Mouse (Mus musculus) lung, adult 2 months (tissue): ENCODE measurements around the gene Pspn.

Experiments
- CTCF ChIP-seq: fragments of 200-500 bp; IDR thresholded peaks from 2 replicates; pipeline ENCODE4 v1.5.1; 2011; ENCODE audit warnings: mild to moderate bottlenecking, low read length, control low read depth; ENCODE audit not compliant: insufficient read depth
- POLR2A ChIP-seq: fragments of 200-500 bp; IDR thresholded peaks from 2 replicates; pipeline ENCODE4 v1.6.1; 2011; ENCODE audit warnings: low read depth, mild to moderate bottlenecking, control low read depth, low read length, borderline replicate concordance; ENCODE audit errors: extremely low read depth

DNA sequence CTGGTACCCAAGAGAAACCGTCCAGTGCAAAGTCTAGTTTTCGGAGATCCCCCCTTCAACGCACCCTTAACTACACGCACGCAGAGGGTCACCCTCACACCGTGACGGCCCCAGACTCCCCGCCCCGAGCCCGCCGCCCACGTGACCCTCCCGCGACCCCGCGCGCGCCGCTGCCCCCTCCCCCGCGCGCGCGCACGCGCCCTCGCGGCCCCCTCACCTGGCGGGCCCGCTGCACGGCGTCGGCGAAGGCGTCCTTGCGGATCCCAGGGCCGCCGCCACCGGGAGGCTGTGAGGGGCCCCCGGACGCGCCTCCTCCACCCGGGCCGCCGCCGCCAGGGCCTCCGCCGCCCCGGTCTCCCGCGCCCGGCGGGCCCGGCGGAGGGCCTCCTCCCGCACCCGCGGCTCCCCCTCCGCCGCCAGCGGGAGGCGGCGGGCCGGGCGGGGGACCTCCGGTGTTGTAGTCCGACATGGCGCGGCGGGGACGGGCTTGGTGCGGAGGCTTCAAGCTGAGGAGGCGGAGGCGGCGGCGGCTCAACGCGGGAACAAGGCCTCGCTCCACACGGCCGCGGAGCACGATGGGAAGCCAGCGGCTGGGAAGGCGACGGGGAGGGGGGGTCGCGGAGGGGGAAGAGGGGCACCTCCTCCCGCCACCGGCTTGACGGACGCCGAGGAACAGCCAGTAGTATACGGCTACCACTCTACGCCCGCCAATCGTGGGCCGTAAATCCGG is 31.3 kb upstream of the Pspn start, which contains the start of gene Khsrp:
- TF ChIP-seq POLR2A, result peak; percentile 58; the same call in 1 of the 2 replicates
- TF ChIP-seq CTCF, result no peak
